Mouse (Mus musculus) adipocyte (in vitro differentiated cells): ENCODE data around the gene Scn8a.

Source experiments
- DNase-seq: peaks from one replicate; pipeline ENCODE4 v3.0.0-alpha.2; 2016; ENCODE audit warnings: low spot score

Gene Scn8a

DNA sequence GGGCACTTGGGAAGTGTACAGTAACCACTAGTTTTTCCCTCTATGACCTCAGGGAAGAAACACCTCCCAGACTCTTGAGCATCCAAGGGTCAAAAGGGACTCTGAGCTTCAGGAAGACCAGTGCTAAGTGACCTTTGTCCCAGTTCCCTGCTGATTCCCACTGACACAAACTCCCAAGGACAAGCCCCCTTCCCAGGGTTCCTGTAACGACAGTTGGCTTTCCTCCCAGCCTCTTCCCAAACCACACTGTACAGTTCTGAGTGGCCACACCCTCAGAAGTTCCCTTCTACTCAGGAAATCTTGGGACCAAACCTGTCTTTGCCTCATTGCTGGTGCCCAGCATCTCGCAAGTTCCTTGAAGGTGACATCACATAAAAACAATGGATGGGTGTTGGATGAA is 203.1 kb downstream of the Scn8a start:
- DNase-seq: no peak

DNA sequence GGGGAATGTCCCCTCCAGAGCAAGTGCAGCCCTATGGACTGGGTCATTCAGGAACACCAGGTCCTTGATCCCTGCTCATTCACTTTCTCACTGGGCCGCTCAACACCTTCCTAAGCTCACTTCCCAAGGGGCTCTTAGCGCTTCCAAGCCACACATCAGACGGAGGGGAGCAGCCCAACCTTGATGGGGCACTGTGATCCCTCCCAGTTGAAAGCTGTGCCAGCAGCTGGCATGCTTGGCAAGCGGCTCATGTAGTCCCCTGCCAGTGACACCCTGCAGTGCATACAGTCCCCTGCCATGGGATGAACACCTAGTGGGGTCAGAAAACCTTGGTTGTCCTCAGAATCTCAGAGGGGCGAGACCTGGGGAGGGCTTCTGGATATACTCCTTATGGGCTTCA is 204.4 kb downstream of the Scn8a start:
- DNase-seq: no peak

GRCm38 (mm10) chr15:101075150-101075549 is 205.5 kb downstream of the Scn8a start:
- no peak for DNase-seq

GRCm38 (mm10) chr15:101075656-101076055 is 206.0 kb downstream of the Scn8a start:
- no peak for DNase-seq

- DNase-seq: no peak
Measured at GRCm38 (mm10) chr15:101076071-101077000, 206.7 kb downstream of the Scn8a start.

- no peak for DNase-seq
Measured at GRCm38 (mm10) chr15:101077001-101077812, 207.5 kb downstream of the Scn8a start.

- peak; percentile 53 for DNase-seq
Measured at GRCm38 (mm10) chr15:101077813-101078730, 208.4 kb downstream of the Scn8a start, which contains the start of gene Fignl2. Gene Fignl2, minus strand, starts transcription at chr15:101078567.

- peak; percentile 90 for DNase-seq
Measured at GRCm38 (mm10) chr15:101078731-101079156, 209.1 kb downstream of the Scn8a start.

DNA sequence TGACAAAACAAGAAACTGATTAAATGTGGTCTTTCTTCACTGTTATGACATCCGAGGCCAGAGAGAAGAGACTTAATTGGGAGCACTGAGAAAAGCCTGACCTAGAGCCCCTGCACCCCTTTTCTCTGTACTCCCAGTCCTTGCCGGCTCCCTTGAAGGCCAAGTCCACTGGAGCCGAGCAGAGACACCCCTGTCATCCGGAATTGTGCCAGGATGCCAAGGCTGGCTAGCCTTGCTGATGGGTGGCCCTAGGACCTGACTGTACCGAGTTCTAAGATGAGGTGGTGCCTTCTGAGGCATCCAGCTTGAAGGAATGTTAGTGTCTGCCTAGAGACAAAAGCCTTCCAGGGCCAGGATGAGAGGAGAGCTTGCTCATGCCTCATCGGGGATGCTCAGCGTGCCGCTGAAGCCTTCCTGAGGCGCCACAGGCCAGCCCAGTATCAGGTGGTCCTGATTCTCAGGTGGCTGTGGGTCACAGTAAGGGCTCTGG is 210.4 kb downstream of the Scn8a start:
- no peak for DNase-seq

- no peak for DNase-seq
Measured at GRCm38 (mm10) chr15:101081035-101081548, 211.4 kb downstream of the Scn8a start.

GRCm38 (mm10) chr15:101082236-101082635 is 212.6 kb downstream of the Scn8a start:
- DNase-seq: peak; percentile 31

DNA sequence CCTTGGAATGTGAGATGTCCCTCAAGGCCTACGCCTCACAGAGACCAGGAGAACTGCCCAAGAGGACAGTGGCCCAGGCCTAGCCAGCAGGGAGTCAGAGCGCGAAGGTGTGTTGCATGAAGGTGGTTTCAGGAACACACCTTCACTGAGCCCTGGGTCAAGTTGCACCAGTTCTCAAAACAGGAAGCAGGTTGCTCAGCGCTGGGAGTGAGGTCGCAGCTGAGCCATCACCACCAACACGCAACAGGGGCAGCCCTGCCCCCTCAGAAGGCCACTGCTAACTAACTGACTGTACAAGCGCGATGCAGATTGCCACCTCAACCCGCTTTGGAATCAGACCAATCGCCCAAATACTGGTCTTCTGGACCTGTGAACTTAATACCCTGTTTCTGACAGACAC is 214.8 kb downstream of the Scn8a start:
- no peak for DNase-seq

DNA sequence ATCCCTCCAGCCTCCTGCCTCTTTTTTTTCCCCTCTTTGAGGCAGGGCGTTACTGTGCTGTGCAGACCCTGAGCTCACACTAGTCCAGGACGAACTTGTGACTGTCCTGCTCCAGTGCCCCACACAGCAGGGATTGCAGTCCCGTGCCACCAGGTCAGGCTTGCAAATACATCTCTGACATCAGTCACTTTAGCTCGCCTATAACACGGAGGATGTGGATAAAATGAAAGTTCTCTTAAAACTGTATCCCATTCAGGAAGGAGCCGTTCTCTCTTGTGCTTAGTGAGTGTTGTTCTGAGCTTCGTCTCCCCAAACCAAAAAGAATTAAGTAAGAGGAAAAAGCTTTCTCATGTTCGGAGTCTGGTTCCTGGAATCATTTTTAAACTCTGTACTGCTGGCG is 216.8 kb downstream of the Scn8a start:
- no peak for DNase-seq

GRCm38 (mm10) chr15:101086956-101087355 is 217.3 kb downstream of the Scn8a start:
- peak; percentile 99 for DNase-seq

- DNase-seq: no peak
Measured at GRCm38 (mm10) chr15:101088291-101088690, 218.6 kb downstream of the Scn8a start.

DNA sequence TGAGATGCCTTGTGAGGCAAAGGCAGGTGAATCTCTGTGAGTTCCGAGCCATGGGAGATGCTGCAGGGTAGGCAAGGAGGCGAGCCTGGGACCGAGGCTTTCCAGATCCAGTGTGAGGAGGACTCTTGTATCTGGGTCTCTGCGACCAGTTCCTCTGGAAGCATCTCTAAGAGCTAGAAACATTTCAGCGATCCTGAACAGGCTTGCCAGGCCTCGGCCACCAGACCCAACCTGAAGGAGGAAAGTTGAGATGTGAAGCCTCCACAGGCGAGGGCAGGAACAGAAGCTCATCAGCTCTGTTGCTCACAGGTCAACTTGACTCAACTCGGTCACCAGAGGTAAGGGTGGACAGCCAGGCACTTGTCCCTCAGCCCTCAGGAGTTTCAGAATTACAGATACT is 221.9 kb downstream of the Scn8a start:
- DNase-seq: no peak

DNA sequence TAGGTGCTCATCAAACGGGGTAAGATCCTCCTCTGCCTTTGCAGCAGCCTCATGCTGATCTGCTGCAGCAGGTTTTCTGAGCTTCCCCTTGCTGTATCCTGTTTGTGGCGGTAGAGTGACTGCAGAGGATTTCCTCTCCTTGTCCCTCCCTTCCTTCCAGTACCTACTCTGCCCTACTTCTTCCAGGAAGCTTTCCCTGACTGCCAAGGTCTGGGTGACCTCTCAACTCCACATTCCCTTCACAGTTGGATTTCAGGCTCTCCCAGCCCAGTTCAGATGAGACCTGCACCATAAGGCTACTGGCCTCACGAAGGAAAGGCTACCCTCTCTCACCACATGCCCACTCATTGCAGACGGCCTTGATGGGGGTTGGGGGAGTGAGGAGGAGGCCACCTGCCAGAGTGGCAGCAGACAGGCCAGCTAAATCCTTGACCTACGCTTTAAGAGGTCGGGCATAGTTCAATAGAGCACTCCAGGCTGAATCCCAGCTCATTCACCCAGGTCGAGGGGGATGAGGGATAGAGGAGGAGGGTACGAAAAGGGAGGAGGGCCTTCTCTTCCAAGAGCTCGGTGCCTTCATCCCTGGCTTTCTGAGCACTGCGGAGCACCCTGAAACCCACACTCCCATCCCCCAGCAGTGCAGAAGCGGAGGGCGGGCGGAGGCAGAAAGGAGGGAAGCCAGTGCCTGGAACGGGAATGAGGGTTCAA is 222.6 kb downstream of the Scn8a start:
- no peak for DNase-seq

DNA sequence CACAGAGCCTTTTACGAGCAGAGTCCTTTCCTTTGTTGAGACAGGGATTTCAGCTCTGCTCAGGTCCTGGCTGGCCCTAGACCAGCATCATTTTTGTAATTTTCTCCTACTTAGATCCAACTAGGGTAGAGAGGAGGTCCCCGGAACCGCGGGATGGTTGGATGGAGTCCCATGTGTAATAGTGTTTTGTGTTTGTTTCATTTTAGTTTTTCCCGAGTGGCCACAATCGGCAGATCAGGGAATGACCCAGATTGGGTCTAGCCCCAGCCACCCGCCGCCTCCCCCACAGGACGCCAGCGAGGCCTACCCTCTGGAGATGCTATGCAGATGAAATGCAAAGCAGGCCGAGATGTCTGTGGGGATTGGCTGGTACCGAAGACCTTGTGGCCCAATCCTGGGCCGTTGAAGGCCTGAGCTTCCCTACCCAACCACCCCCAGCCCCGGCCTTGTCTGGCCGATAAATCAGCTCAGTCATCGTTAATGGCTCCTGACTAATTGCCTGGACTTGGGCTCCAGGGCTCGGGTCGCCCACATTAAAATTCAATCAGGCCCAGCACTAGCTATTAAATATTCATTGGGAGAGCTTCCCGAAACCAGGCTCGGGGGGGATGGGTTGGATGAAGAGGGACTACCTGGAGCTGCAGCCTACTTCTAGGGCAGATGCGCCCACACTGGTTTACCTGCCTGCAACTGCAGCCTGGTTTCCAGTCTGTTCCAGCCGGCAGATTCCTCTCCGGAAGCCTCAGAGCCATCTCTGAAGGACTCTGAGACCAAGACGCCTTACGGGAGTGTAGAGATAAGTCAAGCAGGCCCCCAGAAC is 223.4 kb downstream of the Scn8a start:
- DNase-seq: no peak

DNA sequence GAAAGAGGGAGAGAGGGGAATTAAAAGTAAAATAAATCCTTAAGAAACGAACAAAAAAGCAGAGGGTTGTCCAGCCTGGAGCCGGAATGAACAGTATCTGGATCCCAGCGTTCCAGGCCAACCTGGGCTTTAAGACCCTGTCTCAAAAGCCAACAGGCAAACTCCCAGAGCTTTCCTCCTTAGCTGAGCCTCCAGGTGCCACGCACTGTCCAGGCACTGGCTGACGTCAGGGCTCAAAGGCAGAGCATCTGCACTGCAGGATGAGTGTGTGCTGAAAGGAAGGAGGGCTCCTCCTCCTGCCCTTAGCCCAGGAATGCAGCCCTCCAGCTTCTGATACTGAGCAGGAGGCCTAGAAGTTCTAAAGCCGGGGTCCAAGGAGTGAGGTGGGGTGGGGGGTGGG is 224.3 kb downstream of the Scn8a start:
- DNase-seq: no peak

GRCm38 (mm10) chr15:101094979-101095378 is 225.3 kb downstream of the Scn8a start:
- DNase-seq: no peak
